In genomic region chr12:105040950-105041349, GRCm38 (mm10) we compare ENCODE assay signal across 24 mouse cellular contexts. TPM values are rescaled to one million over a fixed set of nuclear protein-coding genes. Genes with fewer than 3 reads are reported as not detected.
DNase-seq lines count a peak whose midpoint lies in the region; ATAC-seq lines count a peak whose summit lies in the region.
"Had no signal": no experiment of that assay in that cellular context is flagged by ENCODE, and none has a peak within 500 bp of the region (broad histone marks: within the 10 kb centered on the region; RNA-seq: fewer than 3 reads in every experiment).

No protein-coding gene starts in this region.

- H3K36me3 ChIP-seq in erythroblast, embryonic 14.5 days (ENCODE audit: control insufficient read depth), result peaks cover 100% of the 10 kb centered on the region
- H3K36me3 ChIP-seq in liver, embryonic 15.5 days (replicated peaks), result peaks cover 88% of the 10 kb centered on the region

- ATAC-seq in liver, embryonic 15.5 days (ENCODE audit: insufficient read depth), result no peak
- no peak for ATAC-seq in CD4-positive, CD25-positive, alpha-beta regulatory T cell, adult 4 months
- ATAC-seq: activated CD4-positive, CD25-positive, alpha-beta regulatory T cell, adult 4 months; forebrain, embryonic 16.5 days; midbrain, embryonic 13.5 days had no signal

- no peak overlapping the region; the same call in 1 of the 2 replicates for H3K9ac ChIP-seq in liver, embryonic 15.5 days
- H3K9ac ChIP-seq: embryonic facial prominence, embryonic 12.5 days; hindbrain, embryonic 13.5 days; midbrain, embryonic 13.5 days had no signal

- peak; percentile 68 for DNase-seq in spleen, adult 12 weeks (ENCODE audit: low spot score)
- no peak for DNase-seq in spleen, postnatal 14 days (ENCODE audit: low spot score in 2 of 2)
- DNase-seq in spleen, postnatal 4 days (ENCODE audit: low spot score in 2 of 2), result peak; percentile 66 to 77
- DNase-seq in kidney, postnatal 36 days, result no peak
- DNase-seq: adrenal gland, postnatal 10 days; gastrocnemius, postnatal 36 days; heart, postnatal 14 days; kidney, adult 8-10 months; kidney, postnatal 14 days; lung, adult 2 months; right cerebral cortex, postnatal 14 days; thymus, postnatal 25 days had no signal

- H3K9me3 ChIP-seq in erythroblast, embryonic 14.5 days (ENCODE audit: control insufficient read depth, low read length), result peaks cover 11% of the 10 kb centered on the region
- H3K9me3 ChIP-seq in liver, embryonic 15.5 days (replicated peaks), result no peaks in the 10 kb centered on the region
- H3K9me3 ChIP-seq: embryonic facial prominence, embryonic 12.5 days; heart, embryonic 10.5 days; hindbrain, embryonic 13.5 days; midbrain, embryonic 13.5 days had no signal

- H3K4me3 ChIP-seq in erythroblast, embryonic 14.5 days (replicated peaks), result peak overlapping the region; percentile 19
- peak overlapping the region; percentile 12; the same call in 1 of the 2 replicates for H3K4me3 ChIP-seq in liver, embryonic 15.5 days (replicated peaks)
- H3K4me3 ChIP-seq: embryonic facial prominence, embryonic 12.5 days; heart, embryonic 10.5 days; hindbrain, embryonic 13.5 days; left cerebral cortex, adult 2 months; midbrain, embryonic 13.5 days; myocyte had no signal

- 76% methylated on average over 7 of the region's 7 CpGs for WGBS in liver, embryonic 15.5 days (ENCODE audit: insufficient replicate concordance)

- H3K4me1 ChIP-seq in erythroblast, embryonic 14.5 days (ENCODE audit: control insufficient read depth), result peaks cover 82% of the 10 kb centered on the region
- peaks cover 70% of the 10 kb centered on the region for H3K4me1 ChIP-seq in liver, embryonic 15.5 days (replicated peaks)

- peak overlapping the region; percentile 98 for H3K27ac ChIP-seq in liver, embryonic 15.5 days (replicated peaks)
- H3K27ac ChIP-seq: embryonic facial prominence, embryonic 12.5 days; heart, embryonic 10.5 days; hindbrain, embryonic 13.5 days; left cerebral cortex, adult 2 months; macrophage; midbrain, embryonic 13.5 days had no signal

- H3K27me3 ChIP-seq in erythroblast, embryonic 14.5 days (ENCODE audit: control insufficient read depth), result no peaks in the 10 kb centered on the region; the same call in 1 of the 2 replicates
- no peaks in the 10 kb centered on the region for H3K27me3 ChIP-seq in liver, embryonic 15.5 days
- H3K27me3 ChIP-seq: embryonic facial prominence, embryonic 12.5 days; hindbrain, embryonic 13.5 days; midbrain, embryonic 13.5 days had no signal

- peak overlapping the region; percentile 82 for H3K4me2 ChIP-seq in liver, embryonic 15.5 days
- H3K4me2 ChIP-seq: embryonic facial prominence, embryonic 12.5 days; hindbrain, embryonic 13.5 days; midbrain, embryonic 13.5 days had no signal

RNA-seq across cellular contexts. Expression of gene Glrx5, which starts 8.5 kb away (rescaled TPM):
- 218 and 245 TPM in 2 replicates for polyA plus RNA-seq in erythroblast, embryonic 14.5 days (2012)
- polyA plus RNA-seq in liver, embryonic 15.5 days (2015; fragmentation: Nextera tagmentation; extraction: Ambion mirVana), result 496 and 514 TPM in 2 replicates
- polyA plus RNA-seq in CD4-positive, CD25-positive, alpha-beta regulatory T cell, adult 4 months (2017; shearing (Covaris generic)), result 1 to 10 TPM; 3.3 to 8.5 TPM

RNA-seq across cellular contexts. Expression of gene Syne3, which starts 31.3 kb away (rescaled TPM):
- polyA plus RNA-seq in erythroblast, embryonic 14.5 days (2012), result 1.2 and 1.3 TPM in 2 replicates
- 2.9 and 3.0 TPM in 2 replicates for polyA plus RNA-seq in liver, embryonic 15.5 days (2015; fragmentation: Nextera tagmentation; extraction: Ambion mirVana)
- polyA plus RNA-seq in CD4-positive, CD25-positive, alpha-beta regulatory T cell, adult 4 months (2017; shearing (Covaris generic)), result 1 to 10 TPM; 1.6 to 5.5 TPM

Comparison
In these comparisons a context has a peak if more than half of its experiments do, and no peak if none do; other contexts are left out.
1. DNase-seq: peak in spleen, adult 12 weeks (single experiment) and spleen, postnatal 4 days (2 of 2); none in spleen, postnatal 14 days (0 of 2) and kidney, postnatal 36 days (0 of 2).
2. RNA of gene Glrx5, which starts 8.5 kb away (polyA plus RNA-seq): 496 to 514 TPM in liver, embryonic 15.5 days and 218 to 245 TPM in erythroblast, embryonic 14.5 days; 3.3 to 8.5 TPM in CD4-positive, CD25-positive, alpha-beta regulatory T cell, adult 4 months; every median in the first group is over 10 times any median in the second.